Mouse (Mus musculus) hindbrain, postnatal 0 days (tissue): ENCODE measurements around the gene Slc7a8. TPM values are rescaled to one million over a fixed set of nuclear protein-coding genes. Genes with fewer than 3 reads are reported as not detected.

Experiments used
- ATAC-seq: fragments of 200-750 bp; cut with Nextera tagmentation; 2 replicates; pipeline ENCODE4 v1.8.0; 2017; ENCODE audit warnings: mild to moderate bottlenecking, moderate TSS enrichment, moderate library complexity
- DNase-seq: peaks from one replicate; pipeline ENCODE4 v3.0.0-alpha.2; 2015; ENCODE audit warnings: low spot score
- H3K27ac ChIP-seq: fragments of 300-500 bp; sonication (generic); 2 replicates; pipeline ENCODE4 v1.5.1; 2014; ENCODE audit warnings: mild to moderate bottlenecking
- H3K27me3 ChIP-seq: fragments of 300-500 bp; sonication (generic); 2 replicates; pipeline ENCODE4 v1.6.1; 2014; ENCODE audit warnings: low read length, mixed read lengths; ENCODE audit not compliant: insufficient read depth
- H3K36me3 ChIP-seq: fragments of 300-500 bp; sonication (generic); 2 replicates; pipeline ENCODE4 v1.6.1; 2014; ENCODE audit warnings: low read length, mixed read lengths; ENCODE audit not compliant: insufficient read depth
- H3K4me1 ChIP-seq: fragments of 300-500 bp; sonication (generic); 2 replicates; pipeline ENCODE4 v1.6.1; 2014; ENCODE audit warnings: antibody characterized with exemption, low read length, mixed read lengths; ENCODE audit not compliant: insufficient read depth
- H3K4me2 ChIP-seq: fragments of 300-500 bp; sonication (generic); 2 replicates; pipeline ENCODE4 v1.6.1; 2014; ENCODE audit warnings: low read depth, mild to moderate bottlenecking, low read length, moderate library complexity, mixed read lengths
- H3K4me3 ChIP-seq: fragments of 300-500 bp; sonication (generic); 2 replicates; pipeline ENCODE4 v1.5.1; 2014; ENCODE audit warnings: low read length
- H3K9ac ChIP-seq: fragments of 300-500 bp; sonication (generic); replicated peaks from 2 replicates; pipeline ENCODE4 v1.6.1; 2014; ENCODE audit warnings: mild to moderate bottlenecking, low read length, moderate library complexity, mixed read lengths
- H3K9me3 ChIP-seq: fragments of 300-500 bp; sonication (generic); 2 replicates; pipeline ENCODE4 v1.6.1; 2016; ENCODE audit warnings: low read length, mixed read lengths
- CTCF ChIP-seq: IDR thresholded peaks from 2 replicates; pipeline ENCODE4 v1.5.1; 2016; ENCODE audit warnings: antibody characterized with exemption, control low read depth, low read depth
- WGBS: fragments of 180-500 bp; shearing (Covaris S2); extraction: QIAGEN DNeasy Blood & Tissue Kit; methylation state at CpG from one replicate; pipeline ENCODE4 v1.1.7; 2014; 5-methylcytosine and 5-hydroxymethylcytosine counted together
- polyA plus RNA-seq: library from polyadenylated mRNA; unstranded; fragments of >200 nt; fragmentation: Nextera tagmentation; extraction: Ambion mirVana; gene quantifications from 2 replicates; pipeline ENCODE4 v1.2.1, GENCODE M21; 2015
- total RNA-seq: library from RNA; depleted of rRNA; stranded (reverse); fragments of >200 nt; gene quantifications from 2 replicates; pipeline ENCODE4 v1.2.3, GENCODE M21; 2014

Slc7a8 gene
- total and polyA plus RNA-seq, 2 experiments from 2014 or later, result 9.3 to 10.6 TPM

DNA sequence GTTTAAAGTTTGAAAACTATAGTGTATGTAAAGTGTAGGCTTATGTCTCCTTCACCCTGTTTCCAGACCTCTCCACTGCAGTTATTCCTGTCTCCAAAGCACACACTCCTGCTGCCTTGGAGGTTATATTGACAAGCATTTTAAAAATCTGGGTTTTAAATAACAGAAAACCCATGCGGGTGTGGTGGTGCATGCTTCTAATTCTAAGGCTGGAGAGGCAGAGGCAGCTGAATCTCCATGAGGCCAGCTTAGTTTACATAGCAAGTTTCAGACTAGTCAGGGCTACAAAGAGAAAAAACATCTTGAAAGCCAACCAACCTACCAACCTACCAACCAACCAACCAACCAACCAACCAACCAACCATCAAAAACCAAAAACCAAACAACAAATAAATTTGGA is 66.3 kb downstream of the Slc7a8 start:
- 57% methylated on average over 1 of the region's 1 CpGs for WGBS
- no peak for ATAC-seq
- no peaks in the 10 kb centered on the region for H3K9me3 ChIP-seq

DNA sequence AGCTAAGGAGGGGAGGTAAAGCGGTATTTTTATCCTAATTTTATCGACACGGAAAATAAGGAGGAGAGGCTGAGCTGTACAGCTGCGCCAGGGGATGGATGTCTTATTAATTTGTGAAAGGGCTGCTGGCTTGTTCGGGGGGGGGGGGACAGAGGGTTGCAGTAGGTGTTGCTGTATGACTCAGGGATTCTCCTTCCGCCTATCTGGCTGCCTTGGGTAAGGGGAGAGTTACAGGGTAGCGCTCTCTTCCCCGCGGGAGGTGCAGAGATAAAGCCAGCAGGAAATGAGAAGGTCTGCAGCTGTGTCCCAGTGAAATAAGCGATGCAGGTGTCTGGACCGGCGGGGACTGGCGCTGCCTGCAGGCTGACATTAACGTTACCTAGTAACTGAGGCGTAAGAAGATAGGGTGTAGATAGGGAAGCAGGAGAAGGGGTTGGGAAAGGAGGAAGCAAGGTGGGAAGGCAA is 67.1 kb downstream of the Slc7a8 start:
- DNase-seq, result peak; percentile 37
- H3K9ac ChIP-seq, result peak overlapping the region; percentile 43; the same call in 1 of the 2 replicates
- WGBS, result 2% methylated on average over 15 of the region's 15 CpGs
- H3K4me2 ChIP-seq, result peak overlapping the region; percentile 74
- peak overlapping the region; percentile 37 for H3K4me3 ChIP-seq
- H3K27me3 ChIP-seq, result no peaks in the 10 kb centered on the region
- TF ChIP-seq CTCF, result no peak; the same call in 1 of the 2 replicates
- no peaks in the 10 kb centered on the region for H3K9me3 ChIP-seq
- H3K4me1 ChIP-seq, result no peaks in the 10 kb centered on the region
- no peaks in the 10 kb centered on the region for H3K36me3 ChIP-seq
- peak overlapping the region; percentile 73; the same call in 1 of the 2 replicates for H3K27ac ChIP-seq
- ATAC-seq, result peak; percentile 63

More for the DNA sequence above, 66.3 kb downstream of the Slc7a8 start:
- no peak for DNase-seq
- no peak overlapping the region for H3K9ac ChIP-seq
- no peak overlapping the region; the same call in 1 of the 2 replicates for H3K27ac ChIP-seq
- no peaks in the 10 kb centered on the region for H3K36me3 ChIP-seq
- H3K4me1 ChIP-seq, result no peaks in the 10 kb centered on the region
- no peak overlapping the region for H3K4me2 ChIP-seq
- TF ChIP-seq CTCF, result no peak
- no peaks in the 10 kb centered on the region for H3K27me3 ChIP-seq
- H3K4me3 ChIP-seq, result no peak overlapping the region

DNA sequence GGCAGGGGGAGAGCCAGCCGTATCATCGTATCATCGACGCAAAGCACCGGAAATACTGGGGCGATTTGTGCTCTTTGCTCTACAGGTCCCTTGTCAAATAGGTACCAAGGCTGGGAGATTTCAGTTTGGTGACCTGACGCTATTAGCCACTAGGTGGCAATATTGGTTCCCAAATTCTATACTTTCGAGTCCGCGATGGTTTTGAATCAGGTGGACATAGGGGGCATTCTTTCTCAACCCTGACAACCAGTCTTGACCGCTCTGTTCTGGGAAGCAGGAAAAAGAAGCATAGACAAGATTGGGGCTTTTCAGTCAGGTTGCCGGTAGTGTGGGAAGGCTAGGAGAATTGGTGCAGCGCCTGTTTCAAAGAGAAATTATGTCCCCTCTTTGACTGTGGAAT is 67.6 kb downstream of the Slc7a8 start:
- Histone ChIP-seq H3K9me3 (no peaks in the 10 kb centered on the region), H3K4me2 (peak overlapping the region; percentile 74), H3K9ac (peak overlapping the region; percentile 43; the same call in 1 of the 2 replicates), H3K27ac (peak overlapping the region; percentile 73; the same call in 1 of the 2 replicates), H3K36me3 (no peaks in the 10 kb centered on the region), H3K4me1 (no peaks in the 10 kb centered on the region), H3K27me3 (no peaks in the 10 kb centered on the region), H3K4me3 (peak overlapping the region; percentile 37)
- DNase-seq (peak; percentile 92), ATAC-seq (peak; percentile 80)
- WGBS, result 2% methylated on average over 13 of the region's 13 CpGs
- TF ChIP-seq CTCF, result peak; percentile 90

DNA sequence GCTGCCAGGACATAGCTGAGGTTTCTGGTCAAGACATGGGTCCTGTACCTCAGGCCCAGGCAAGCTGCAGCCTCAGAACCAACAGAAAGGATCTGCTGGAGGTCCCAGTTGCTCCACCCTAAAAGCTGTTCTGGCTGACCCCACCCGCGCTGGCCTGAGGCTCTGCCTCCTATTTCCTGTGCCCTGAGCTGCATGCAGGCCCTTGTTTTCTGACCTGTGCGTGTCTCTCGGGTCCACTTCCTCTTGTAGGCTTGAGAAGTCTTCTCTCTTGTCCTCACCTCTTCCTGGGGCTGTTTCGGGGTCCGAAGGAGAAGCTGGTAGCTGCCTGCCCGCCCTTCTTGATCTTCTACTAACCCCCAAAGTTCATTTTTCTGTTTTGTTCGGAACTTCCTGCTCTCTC is 68.9 kb downstream of the Slc7a8 start:
- Histone ChIP-seq H3K9me3 (no peaks in the 10 kb centered on the region), H3K27me3 (no peaks in the 10 kb centered on the region), H3K4me1 (no peaks in the 10 kb centered on the region), H3K27ac (no peak overlapping the region), H3K4me2 (no peak overlapping the region), H3K9ac (no peak overlapping the region), H3K36me3 (no peaks in the 10 kb centered on the region), H3K4me3 (no peak overlapping the region)
- no peak for ATAC-seq
- WGBS, result 78% methylated on average over 8 of the region's 8 CpGs
- no peak for DNase-seq
- no peak for TF ChIP-seq CTCF

DNA sequence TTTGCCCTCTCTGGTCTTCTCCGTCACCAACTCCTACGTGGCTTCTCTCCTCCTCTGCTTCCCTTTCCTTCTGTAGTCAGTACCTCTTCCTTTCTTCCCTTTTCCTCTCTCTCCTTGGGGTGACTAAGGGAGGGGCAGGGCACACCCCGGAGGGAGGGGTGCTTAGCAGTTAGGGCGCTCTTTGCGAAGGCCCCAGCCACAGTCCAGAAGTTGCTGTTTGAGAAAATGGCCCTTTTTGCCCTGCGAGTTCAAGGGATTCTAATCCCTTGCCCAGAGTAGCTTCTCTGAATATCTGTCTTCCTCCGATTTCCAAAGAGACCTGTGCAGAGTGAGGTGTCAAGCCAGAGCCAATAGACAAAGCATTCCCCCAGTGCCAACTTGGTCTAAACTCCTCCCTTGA is 69.7 kb downstream of the Slc7a8 start, which contains the start of gene Cebpe:
Gene Cebpe, minus strand, starts transcription at position 101 of the 400 bp plus-strand sequence.
- H3K4me3 ChIP-seq, result no peak within 1 kb of the TSS
- no peak for TF ChIP-seq CTCF
- H3K27ac ChIP-seq, result no peak within 1 kb of the TSS
- H3K4me1 ChIP-seq, result no peaks in the 10 kb centered on the region
- no peak within 1 kb of the TSS for H3K9ac ChIP-seq
- 85% methylated on average over 7 of the region's 7 CpGs for WGBS
- no peaks in the 10 kb centered on the region for H3K36me3 ChIP-seq
- DNase-seq (no peak), ATAC-seq (no peak)
- no peaks in the 10 kb centered on the region for H3K9me3 ChIP-seq
- H3K4me2 ChIP-seq, result no peak within 1 kb of the TSS
- no peaks in the 10 kb centered on the region for H3K27me3 ChIP-seq

DNA sequence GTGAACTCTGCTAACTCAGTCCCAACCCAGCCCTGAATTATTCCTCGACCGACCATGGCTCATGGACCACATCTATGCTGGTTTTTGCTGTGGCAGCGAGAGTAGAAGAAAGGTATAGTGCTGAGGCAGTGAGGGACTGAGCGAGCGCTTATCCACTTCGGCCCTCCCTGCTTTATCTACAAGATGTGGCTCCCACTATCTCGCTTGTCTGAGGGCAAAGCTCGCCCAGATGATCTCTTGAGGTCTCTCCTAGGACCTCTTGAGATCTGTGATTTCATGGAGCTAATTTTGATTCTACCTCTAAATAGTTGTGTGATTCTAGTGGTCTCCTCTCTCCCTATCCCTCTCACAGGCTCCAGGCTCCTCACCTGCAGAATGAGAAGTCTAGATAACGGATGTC is 72.7 kb downstream of the Slc7a8 start:
- TF ChIP-seq CTCF, result no peak
- no peak for ATAC-seq
- 88% methylated on average over 9 of the region's 9 CpGs for WGBS

DNA sequence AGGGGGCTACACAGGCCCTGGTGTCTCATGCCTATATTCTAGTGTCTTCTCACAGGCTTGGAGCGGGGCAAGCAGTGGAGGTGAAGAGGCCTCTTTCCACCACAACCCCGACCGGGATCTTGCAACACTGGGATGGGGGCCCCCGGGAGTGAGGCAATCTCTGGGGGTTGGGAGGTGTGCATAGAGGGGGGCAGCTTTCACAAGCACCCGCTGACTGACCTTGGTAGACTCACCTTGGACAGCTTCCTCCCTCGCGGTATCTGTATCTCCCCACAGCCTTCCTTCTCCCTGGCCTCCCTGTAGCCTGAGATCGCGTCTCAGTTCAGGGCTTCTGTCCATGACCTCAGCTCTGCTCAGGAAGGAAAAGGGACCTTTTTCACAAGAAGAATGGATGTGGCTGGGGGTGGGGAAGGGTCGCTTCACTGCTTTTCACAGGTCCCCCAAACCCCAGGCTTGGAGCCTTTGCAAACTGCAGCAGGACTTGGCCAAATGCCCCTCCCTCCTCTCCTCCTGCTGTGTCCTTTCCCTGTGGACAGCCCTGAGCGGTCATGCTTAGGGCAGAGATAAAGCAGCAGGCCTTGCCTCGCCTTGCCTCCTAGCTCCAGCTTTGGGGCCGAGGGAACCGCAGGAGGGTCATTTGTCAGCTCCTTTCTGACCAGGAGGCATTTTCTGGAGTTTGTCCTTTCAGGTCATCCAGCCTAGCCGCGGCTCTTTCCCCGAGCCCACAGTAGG is 75.0 kb downstream of the Slc7a8 start:
- DNase-seq (no peak), ATAC-seq (no peak)
- Histone ChIP-seq H3K27me3 (no peaks in the 10 kb centered on the region), H3K9ac (no peak overlapping the region), H3K9me3 (no peaks in the 10 kb centered on the region), H3K4me3 (no peak overlapping the region), H3K4me2 (no peak overlapping the region), H3K27ac (no peak overlapping the region), H3K4me1 (no peaks in the 10 kb centered on the region), H3K36me3 (no peaks in the 10 kb centered on the region)
- WGBS, result 49% methylated on average over 16 of the region's 17 CpGs
- TF ChIP-seq CTCF, result no peak

More for the DNA sequence above, 72.7 kb downstream of the Slc7a8 start:
- Histone ChIP-seq H3K4me3 (no peak overlapping the region), H3K27ac (no peak overlapping the region), H3K36me3 (no peaks in the 10 kb centered on the region), H3K9me3 (no peaks in the 10 kb centered on the region), H3K4me2 (no peak overlapping the region), H3K9ac (no peak overlapping the region), H3K27me3 (no peaks in the 10 kb centered on the region), H3K4me1 (no peaks in the 10 kb centered on the region)
- DNase-seq, result no peak
